Mouse (Mus musculus): ENCODE data around the gene Hivep3. TPM values are rescaled to one million over a fixed set of nuclear protein-coding genes. Genes with fewer than 3 reads are reported as not detected.

The Hivep3 gene
- polyA plus RNA-seq, 1 experiment from 2014 or later, result 0.64 TPM

DNA sequence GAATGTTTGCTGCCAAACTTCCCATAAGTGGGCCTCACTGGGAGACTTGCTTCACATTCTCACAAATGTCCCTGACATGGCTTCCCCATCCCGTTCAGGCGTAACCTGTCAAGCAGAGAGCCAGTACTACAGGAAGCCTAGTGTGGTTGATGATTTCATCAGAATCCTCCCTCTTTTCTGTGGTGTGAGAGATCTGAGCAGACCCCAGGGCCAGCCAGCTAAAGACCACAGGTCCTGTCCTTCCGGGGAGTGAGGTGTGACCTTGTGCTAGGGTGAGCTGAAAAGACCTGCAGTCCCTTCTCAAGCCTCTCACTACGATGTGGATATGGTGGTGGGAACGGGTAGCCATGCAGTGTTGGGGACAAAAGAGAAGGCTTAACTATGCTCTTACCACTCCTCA lies 348.9 kb downstream of the Hivep3 start:
- DNase-seq (ENCODE audit: low spot score), result no peak
- H3K9me3 ChIP-seq (replicated peaks), result no peaks in the 10 kb centered on the region
- no peaks in the 10 kb centered on the region for H3K27me3 ChIP-seq (ENCODE audit: low read depth, poor library complexity, severe bottlenecking)
- WGBS, result 90% methylated on average over 5 of the region's 5 CpGs
- H3K27ac ChIP-seq (replicated peaks), result no peak overlapping the region
- H3K4me1 ChIP-seq, result no peaks in the 10 kb centered on the region
- H3K36me3 ChIP-seq, result no peaks in the 10 kb centered on the region
- no peak overlapping the region for H3K4me3 ChIP-seq

DNA sequence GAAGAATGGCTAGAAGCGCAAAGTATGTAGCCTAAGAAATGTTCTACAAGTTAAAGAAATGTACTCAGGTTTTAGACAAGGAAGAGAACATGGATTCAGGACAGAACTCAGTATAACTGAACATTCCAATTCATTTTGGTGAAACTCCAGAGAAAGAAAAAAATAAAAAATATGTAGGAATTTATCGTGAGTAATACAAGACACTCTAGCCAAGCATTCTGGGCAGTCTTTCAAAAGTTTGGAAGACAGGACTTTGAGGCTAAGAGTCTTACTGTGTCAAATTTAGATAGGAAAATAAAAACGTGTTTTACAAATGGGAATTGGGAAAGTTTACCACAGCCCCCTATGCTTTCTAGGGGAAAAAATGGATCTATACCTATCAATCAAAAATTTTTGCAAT lies 350.1 kb downstream of the Hivep3 start:
- WGBS, result 86% methylated on average over 3 of the region's 3 CpGs
- no peaks in the 10 kb centered on the region for H3K27me3 ChIP-seq (ENCODE audit: low read depth, poor library complexity, severe bottlenecking)

DNA sequence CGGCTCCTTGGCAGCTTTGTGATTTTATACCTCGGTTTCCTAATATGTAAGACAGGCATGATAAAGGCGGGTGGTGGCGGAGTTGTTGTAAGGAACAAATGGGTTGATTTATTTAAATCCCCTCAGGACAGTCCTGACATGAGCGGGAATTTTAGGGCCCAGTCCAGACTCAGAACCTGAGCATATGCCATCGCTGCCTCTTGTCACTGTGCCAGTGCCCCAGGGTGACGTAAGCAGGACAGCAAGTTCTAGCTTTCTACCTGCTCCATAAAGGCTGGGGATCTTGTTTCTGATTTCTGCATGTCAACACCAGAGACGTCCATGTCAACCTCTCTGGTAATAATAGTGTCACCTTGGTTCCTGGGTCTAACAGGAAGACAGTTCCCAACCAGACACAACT lies 356.0 kb downstream of the Hivep3 start:
- H3K4me1 ChIP-seq, result 0 out of 2 replicates have a peak, but pooled peaks cover 3% of the 10 kb centered on the region
- H3K27ac ChIP-seq (replicated peaks), result no peak overlapping the region
- WGBS, result 88% methylated on average over 8 of the region's 8 CpGs
- no peak for DNase-seq (ENCODE audit: low spot score)
- no peaks in the 10 kb centered on the region for H3K27me3 ChIP-seq (ENCODE audit: low read depth, poor library complexity, severe bottlenecking)
- no peak overlapping the region for H3K4me3 ChIP-seq
- H3K36me3 ChIP-seq, result no peaks in the 10 kb centered on the region
- no peaks in the 10 kb centered on the region for H3K9me3 ChIP-seq (replicated peaks)

More for the DNA sequence above, 350.1 kb downstream of the Hivep3 start:
- Histone ChIP-seq H3K4me1 (no peaks in the 10 kb centered on the region), H3K4me3 (no peak overlapping the region), H3K9me3 (replicated peaks) (no peaks in the 10 kb centered on the region), H3K36me3 (no peaks in the 10 kb centered on the region), H3K27ac (replicated peaks) (no peak overlapping the region)
- no peak for DNase-seq (ENCODE audit: low spot score)

DNA sequence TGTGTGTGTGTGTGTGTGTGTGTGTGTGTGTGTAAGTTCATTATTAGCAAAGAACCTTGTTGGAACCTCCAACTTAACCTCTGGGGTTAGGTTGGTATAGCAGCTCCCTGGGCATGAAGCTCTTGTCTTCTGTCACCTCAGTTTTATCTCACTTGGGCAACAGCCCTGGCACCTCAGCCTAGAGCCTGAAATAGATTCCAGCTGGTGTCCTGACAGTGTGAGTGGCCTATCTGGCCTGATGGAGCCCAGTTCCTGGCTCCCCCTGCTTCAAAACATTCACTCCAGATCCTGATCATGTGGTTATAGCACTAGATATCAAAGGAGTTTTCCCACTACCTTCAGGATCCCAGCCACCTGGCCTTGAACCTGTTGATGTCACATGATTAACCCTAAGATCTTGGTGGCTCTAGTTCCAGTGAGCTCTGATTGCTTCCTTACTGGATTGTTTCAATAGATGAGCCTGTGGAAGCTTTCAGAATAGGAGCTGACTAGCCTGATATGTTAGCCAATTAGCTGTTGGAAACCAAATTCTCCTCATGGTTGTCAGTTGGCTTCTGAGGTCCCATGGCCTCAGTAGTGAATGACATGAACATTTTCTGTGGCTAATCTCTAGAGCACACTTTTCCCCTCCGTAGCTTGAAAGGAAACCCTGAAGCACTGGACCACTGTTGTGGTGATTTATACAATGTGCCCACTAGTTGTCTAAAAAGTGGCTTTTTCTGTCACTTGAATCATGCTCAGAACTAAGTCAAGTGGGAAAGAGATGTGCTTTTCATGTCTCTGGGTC lies 358.6 kb downstream of the Hivep3 start:
- no peak overlapping the region for H3K4me3 ChIP-seq
- WGBS, result 76% methylated on average over 1 of the region's 1 CpGs
- no peaks in the 10 kb centered on the region for H3K27me3 ChIP-seq (ENCODE audit: low read depth, poor library complexity, severe bottlenecking)
- H3K36me3 ChIP-seq, result no peaks in the 10 kb centered on the region
- DNase-seq (ENCODE audit: low spot score), result no peak
- no peaks in the 10 kb centered on the region for H3K9me3 ChIP-seq (replicated peaks)
- 0 out of 2 replicates have a peak, but pooled peaks cover 3% of the 10 kb centered on the region for H3K4me1 ChIP-seq
- no peak overlapping the region for H3K27ac ChIP-seq (replicated peaks)

DNA sequence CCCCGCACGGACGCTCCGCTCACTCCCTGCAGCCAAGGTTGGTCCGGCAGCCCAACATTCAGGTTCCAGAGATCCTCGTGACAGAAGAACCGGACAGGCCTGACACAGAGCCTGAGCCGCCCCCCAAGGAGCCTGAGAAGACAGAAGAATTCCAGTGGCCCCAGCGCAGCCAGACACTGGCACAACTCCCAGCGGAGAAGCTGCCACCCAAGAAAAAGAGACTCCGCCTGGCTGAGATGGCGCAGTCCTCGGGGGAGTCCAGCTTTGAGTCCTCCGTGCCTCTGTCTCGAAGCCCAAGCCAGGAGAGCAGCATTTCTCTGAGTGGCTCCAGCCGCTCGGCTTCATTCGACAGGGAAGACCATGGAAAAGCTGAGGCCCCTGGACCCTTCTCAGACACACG lies 363.4 kb downstream of the Hivep3 start:
- Histone ChIP-seq H3K4me1 (no peaks in the 10 kb centered on the region), H3K27ac (replicated peaks) (no peak overlapping the region), H3K36me3 (no peaks in the 10 kb centered on the region), H3K9me3 (replicated peaks) (peaks cover 10% of the 10 kb centered on the region), H3K27me3 (ENCODE audit: low read depth, poor library complexity, severe bottlenecking) (no peaks in the 10 kb centered on the region), H3K4me3 (no peak overlapping the region)
- WGBS, result 90% methylated on average over 19 of the region's 19 CpGs
- DNase-seq (ENCODE audit: low spot score), result no peak

DNA sequence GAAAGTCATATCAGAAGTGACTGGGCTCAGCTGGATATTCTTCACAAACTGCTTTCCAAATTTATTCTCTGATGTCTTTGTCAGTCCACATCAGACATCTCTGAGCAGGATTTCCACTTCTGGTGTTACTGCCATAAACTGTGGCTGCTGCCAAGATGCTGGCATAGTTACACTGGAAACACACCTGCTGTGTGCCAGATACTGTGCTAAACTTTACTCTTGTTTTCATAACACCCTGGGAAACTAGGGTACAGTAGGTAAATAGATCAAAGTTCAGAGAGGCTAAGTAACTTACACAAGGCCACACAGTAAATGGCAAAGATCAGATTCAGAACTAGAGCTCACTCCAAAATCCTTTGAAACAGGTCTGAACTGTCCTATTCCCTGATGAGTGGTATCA lies 367.6 kb downstream of the Hivep3 start:
- Histone ChIP-seq H3K36me3 (no peaks in the 10 kb centered on the region), H3K9me3 (replicated peaks) (peaks cover 10% of the 10 kb centered on the region), H3K4me1 (no peaks in the 10 kb centered on the region), H3K27ac (replicated peaks) (no peak overlapping the region), H3K27me3 (ENCODE audit: low read depth, poor library complexity, severe bottlenecking) (no peaks in the 10 kb centered on the region), H3K4me3 (no peak overlapping the region)
- no peak for DNase-seq (ENCODE audit: low spot score)

DNA sequence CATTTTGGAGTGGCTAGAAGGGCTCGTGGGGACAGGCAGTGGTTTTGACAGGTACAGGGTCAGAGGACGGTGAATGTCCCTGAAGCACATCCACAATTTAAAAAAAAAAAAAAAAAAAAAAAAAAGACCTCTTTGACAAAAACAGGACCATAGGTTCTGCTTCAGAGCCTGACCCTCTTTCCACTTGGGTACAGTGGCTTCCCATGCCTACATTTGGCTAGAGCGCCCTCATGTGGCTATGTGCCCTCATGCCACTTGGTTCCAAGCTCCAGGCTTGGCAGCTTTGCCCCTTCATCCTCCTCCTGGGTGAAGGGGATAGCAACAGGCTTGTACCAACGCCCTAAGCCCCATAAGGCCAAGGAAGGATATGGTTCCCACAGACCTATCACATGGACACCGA lies 371.0 kb downstream of the Hivep3 start:
- no peak overlapping the region for H3K27ac ChIP-seq (replicated peaks)
- H3K4me3 ChIP-seq, result no peak overlapping the region
- H3K27me3 ChIP-seq (ENCODE audit: low read depth, poor library complexity, severe bottlenecking), result no peaks in the 10 kb centered on the region
- no peaks in the 10 kb centered on the region for H3K9me3 ChIP-seq (replicated peaks)
- peak; percentile 44 for DNase-seq (ENCODE audit: low spot score)
- 60% methylated on average over 5 of the region's 5 CpGs for WGBS
- no peaks in the 10 kb centered on the region for H3K36me3 ChIP-seq
- no peaks in the 10 kb centered on the region for H3K4me1 ChIP-seq

DNA sequence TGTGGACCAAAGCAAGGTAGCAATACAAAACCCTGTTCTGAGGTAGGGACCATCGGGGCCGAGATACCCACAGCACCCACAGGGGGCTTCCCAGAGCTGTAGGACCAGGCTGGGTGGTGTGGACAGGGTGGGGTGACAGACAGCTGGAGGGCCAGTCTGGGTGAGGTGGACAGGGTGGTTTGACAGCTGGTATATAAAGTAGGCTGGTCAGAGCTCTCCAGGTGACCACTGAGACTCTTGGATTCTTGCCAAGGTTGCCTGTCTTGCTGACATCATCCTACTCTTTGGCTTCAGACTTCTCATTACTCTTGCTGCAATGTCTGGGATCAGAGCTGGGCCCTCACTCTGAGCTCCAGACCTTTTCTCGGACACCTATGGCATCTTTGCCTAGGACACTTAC lies 372.8 kb downstream of the Hivep3 start:
- Histone ChIP-seq H3K4me1 (no peaks in the 10 kb centered on the region), H3K36me3 (no peaks in the 10 kb centered on the region), H3K9me3 (replicated peaks) (no peaks in the 10 kb centered on the region), H3K27me3 (ENCODE audit: low read depth, poor library complexity, severe bottlenecking) (no peaks in the 10 kb centered on the region), H3K4me3 (no peak overlapping the region), H3K27ac (replicated peaks) (no peak overlapping the region)
- DNase-seq (ENCODE audit: low spot score), result no peak
- 92% methylated on average over 3 of the region's 3 CpGs for WGBS

DNA sequence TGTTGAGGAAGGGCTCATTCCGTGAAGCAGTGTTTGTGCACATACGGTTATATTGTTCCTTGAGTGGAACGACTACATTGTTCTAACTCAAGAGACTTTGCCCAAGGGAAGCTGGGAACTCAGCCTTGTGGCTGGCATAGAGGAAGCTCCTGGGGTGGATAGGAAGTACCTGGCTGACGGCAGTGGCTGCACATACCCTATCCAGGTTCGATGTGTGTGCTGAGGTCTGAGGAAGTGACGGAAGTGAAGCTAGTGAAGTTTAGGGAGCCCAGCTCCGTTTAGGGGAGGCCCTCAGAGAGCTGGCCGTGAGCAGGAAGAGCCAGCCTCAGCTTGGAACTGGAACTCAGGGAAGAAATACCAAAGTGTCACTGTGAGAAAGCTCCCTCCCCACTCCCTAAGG lies 374.2 kb downstream of the Hivep3 start:
- no peaks in the 10 kb centered on the region for H3K27me3 ChIP-seq (ENCODE audit: low read depth, poor library complexity, severe bottlenecking)
- WGBS, result 80% methylated on average over 8 of the region's 8 CpGs
- no peak overlapping the region for H3K4me3 ChIP-seq
- H3K36me3 ChIP-seq, result no peaks in the 10 kb centered on the region
- no peaks in the 10 kb centered on the region for H3K4me1 ChIP-seq
- no peaks in the 10 kb centered on the region for H3K9me3 ChIP-seq (replicated peaks)
- H3K27ac ChIP-seq (replicated peaks), result no peak overlapping the region
- DNase-seq (ENCODE audit: low spot score), result no peak

DNA sequence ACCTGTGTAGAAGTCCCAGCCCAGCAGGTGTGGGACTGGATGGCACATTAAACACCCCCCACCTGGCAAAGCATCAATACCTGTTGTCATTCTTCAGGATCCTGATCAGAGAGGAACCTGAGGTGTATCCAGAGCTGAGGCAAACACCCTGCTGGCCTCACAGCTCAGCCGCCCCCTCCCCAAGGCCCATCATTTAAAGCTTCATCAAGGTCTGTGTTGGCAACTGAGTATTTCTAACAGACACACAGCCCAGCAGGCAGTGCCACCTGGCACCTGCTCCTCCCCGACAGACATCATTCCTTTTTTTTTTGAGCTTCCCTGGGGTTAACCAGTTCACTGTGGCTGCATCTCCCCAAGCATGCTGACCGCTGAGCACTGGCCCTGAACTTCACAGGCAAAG lies 381.9 kb downstream of the Hivep3 start:
- no peak overlapping the region for H3K4me3 ChIP-seq
- H3K9me3 ChIP-seq (replicated peaks), result no peaks in the 10 kb centered on the region
- no peak for DNase-seq (ENCODE audit: low spot score)
- no peaks in the 10 kb centered on the region for H3K4me1 ChIP-seq
- 83% methylated on average over 3 of the region's 3 CpGs for WGBS
- no peak overlapping the region for H3K27ac ChIP-seq (replicated peaks)
- no peaks in the 10 kb centered on the region for H3K27me3 ChIP-seq (ENCODE audit: low read depth, poor library complexity, severe bottlenecking)
- no peaks in the 10 kb centered on the region for H3K36me3 ChIP-seq

DNA sequence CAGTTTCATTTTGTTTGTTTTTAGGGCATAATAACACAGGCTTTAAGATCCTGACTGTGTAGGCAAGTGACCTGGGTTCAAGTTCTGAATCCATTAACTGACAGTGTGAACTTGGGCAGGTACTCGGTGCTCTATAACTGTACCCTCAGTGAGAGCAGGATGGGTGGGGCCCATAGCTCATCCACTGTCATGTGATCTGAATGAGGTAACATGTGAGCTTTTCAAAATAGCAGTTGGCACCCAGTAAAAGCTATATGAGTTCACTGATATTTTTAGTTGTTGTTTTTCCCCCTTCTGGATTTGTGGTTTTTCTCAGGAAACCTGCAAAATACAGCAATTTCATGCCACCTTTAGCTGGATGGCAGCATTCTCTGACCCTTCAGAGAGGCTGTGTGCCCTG lies 382.7 kb downstream of the Hivep3 start:
- H3K27me3 ChIP-seq (ENCODE audit: low read depth, poor library complexity, severe bottlenecking), result no peaks in the 10 kb centered on the region
- H3K4me1 ChIP-seq, result no peaks in the 10 kb centered on the region
- WGBS, result 87% methylated on average over 1 of the region's 1 CpGs
- H3K9me3 ChIP-seq (replicated peaks), result no peaks in the 10 kb centered on the region
- no peak for DNase-seq (ENCODE audit: low spot score)
- H3K4me3 ChIP-seq, result no peak overlapping the region
- no peak overlapping the region for H3K27ac ChIP-seq (replicated peaks)
- no peaks in the 10 kb centered on the region for H3K36me3 ChIP-seq

DNA sequence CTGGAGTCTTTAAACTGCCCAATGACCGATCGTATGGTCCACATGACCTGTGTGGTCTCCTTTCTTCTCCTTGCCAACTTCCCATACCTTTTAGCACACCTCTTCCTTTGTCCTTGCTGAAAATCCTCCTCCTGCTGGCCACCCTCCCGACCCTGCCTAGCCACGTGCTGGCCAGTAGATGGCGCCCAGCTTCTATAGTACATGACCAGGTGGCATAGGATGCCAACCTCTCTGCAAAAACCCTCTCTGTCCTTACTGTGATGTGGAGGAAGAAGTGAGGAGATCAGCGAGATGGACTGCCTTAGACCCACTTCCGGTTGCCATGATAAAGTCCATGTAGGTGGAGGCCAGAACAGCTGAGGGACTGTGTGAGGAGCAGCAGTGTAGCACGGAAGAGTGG lies 386.7 kb downstream of the Hivep3 start:
- no peaks in the 10 kb centered on the region for H3K9me3 ChIP-seq (replicated peaks)
- H3K36me3 ChIP-seq, result no peaks in the 10 kb centered on the region
- 38% methylated on average over 8 of the region's 8 CpGs for WGBS
- H3K4me3 ChIP-seq, result no peak overlapping the region
- no peaks in the 10 kb centered on the region for H3K4me1 ChIP-seq
- DNase-seq (ENCODE audit: low spot score), result peak; percentile 38
- H3K27me3 ChIP-seq (ENCODE audit: low read depth, poor library complexity, severe bottlenecking), result no peaks in the 10 kb centered on the region
- H3K27ac ChIP-seq (replicated peaks), result no peak overlapping the region

DNA sequence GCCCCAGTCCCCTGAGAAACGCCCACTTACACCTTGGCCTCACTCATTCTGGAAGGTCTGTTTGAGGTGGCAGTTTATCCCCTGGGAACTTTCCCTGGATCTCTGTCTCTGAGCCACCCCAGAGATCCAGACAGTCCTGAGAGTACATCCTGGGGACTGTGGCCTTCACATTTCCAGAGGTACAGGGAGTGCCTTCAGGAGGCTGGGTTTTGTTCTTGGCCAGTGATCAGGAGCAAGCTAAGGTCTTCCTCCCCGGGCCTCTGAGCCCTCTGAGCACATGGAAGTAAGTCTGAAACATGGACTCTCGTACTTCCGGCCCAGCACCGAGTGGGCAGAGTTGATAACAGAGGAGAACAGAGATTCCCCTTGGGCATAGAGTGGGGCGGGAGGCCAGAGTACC lies 391.1 kb downstream of the Hivep3 start:
- Histone ChIP-seq H3K4me1 (no peaks in the 10 kb centered on the region), H3K27me3 (ENCODE audit: low read depth, poor library complexity, severe bottlenecking) (no peaks in the 10 kb centered on the region), H3K9me3 (replicated peaks) (no peaks in the 10 kb centered on the region), H3K4me3 (no peak overlapping the region), H3K36me3 (no peaks in the 10 kb centered on the region), H3K27ac (replicated peaks) (no peak overlapping the region)
- DNase-seq (ENCODE audit: low spot score), result no peak
- WGBS, result 88% methylated on average over 6 of the region's 6 CpGs

DNA sequence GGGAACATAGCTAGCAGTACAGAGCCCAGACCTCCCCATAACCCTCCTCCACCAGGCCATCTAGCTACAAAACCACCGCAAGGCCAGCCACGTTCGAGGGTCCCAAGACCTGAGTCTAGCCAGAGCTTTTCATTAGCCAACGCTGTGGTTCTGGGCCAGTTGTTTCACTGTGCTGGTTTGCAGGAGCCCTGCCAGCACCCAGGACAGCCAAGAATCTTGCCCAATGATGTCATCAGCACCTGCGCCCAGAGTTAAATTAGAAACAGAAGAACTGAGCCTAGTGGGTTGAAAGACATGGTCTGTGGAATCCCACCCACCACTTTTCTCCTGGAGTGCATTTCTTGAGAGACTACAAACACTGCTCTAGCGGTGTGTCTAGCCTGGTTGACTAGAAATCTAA lies 392.5 kb downstream of the Hivep3 start:
- Histone ChIP-seq H3K36me3 (no peaks in the 10 kb centered on the region), H3K27ac (replicated peaks) (no peak overlapping the region), H3K4me3 (no peak overlapping the region), H3K27me3 (ENCODE audit: low read depth, poor library complexity, severe bottlenecking) (no peaks in the 10 kb centered on the region), H3K4me1 (no peaks in the 10 kb centered on the region), H3K9me3 (replicated peaks) (no peaks in the 10 kb centered on the region)
- 90% methylated on average over 6 of the region's 6 CpGs for WGBS
- DNase-seq (ENCODE audit: low spot score), result no peak

All from midbrain, embryonic 10.5 days (tissue).